Mouse (Mus musculus) right cerebral cortex, adult 18-20 months (tissue): ENCODE measurements around the gene Setdb1.
A peak's percentile ranks its signal among the peaks of the same experiment; 100 is the strongest.

Experiments used
- DNase-seq: peaks from one replicate; pipeline ENCODE4 v3.0.0; 2022; ENCODE audit warnings: mixed read lengths

Setdb1 gene

GRCm38 (mm10) chr3:95318548-95318947 lies 38.5 kb downstream of the Setdb1 start:
- no peak for DNase-seq

GRCm38 (mm10) chr3:95317414-95318080 lies 39.5 kb downstream of the Setdb1 start:
- peak; percentile 65 for DNase-seq

- no peak for DNase-seq
Measured at GRCm38 (mm10) chr3:95315844-95316550, 41.0 kb downstream of the Setdb1 start.

GRCm38 (mm10) chr3:95315094-95315843 lies 41.7 kb downstream of the Setdb1 start:
- DNase-seq, result peak; percentile 66

GRCm38 (mm10) chr3:95314486-95315093 lies 42.4 kb downstream of the Setdb1 start, which contains the start of gene Cers2:
Gene Cers2 (plus strand): TSS chr3:95314791.
- no peak for DNase-seq

GRCm38 (mm10) chr3:95314075-95314474 lies 42.9 kb downstream of the Setdb1 start:
- no peak for DNase-seq

- DNase-seq, result no peak
Measured at GRCm38 (mm10) chr3:95313476-95313875, 43.5 kb downstream of the Setdb1 start.

- no peak for DNase-seq
Measured at GRCm38 (mm10) chr3:95312623-95313022, 44.4 kb downstream of the Setdb1 start.

GRCm38 (mm10) chr3:95310968-95311882 lies 45.8 kb downstream of the Setdb1 start:
- peak; percentile 60 for DNase-seq

- DNase-seq, result no peak
Measured at GRCm38 (mm10) chr3:95310496-95310895, 46.5 kb downstream of the Setdb1 start.

GRCm38 (mm10) chr3:95307100-95307499 lies 49.9 kb downstream of the Setdb1 start, which contains the start of gene Anxa9:
Gene Anxa9 (minus strand): TSS chr3:95307176.
- DNase-seq, result no peak

- DNase-seq, result no peak
Measured at GRCm38 (mm10) chr3:95306244-95306643, 50.8 kb downstream of the Setdb1 start.

GRCm38 (mm10) chr3:95301204-95301796 lies 55.7 kb downstream of the Setdb1 start:
- DNase-seq, result no peak

GRCm38 (mm10) chr3:95298018-95298417 lies 59.0 kb downstream of the Setdb1 start:
- DNase-seq, result no peak

- no peak for DNase-seq
Measured at GRCm38 (mm10) chr3:95296103-95296469, 60.9 kb downstream of the Setdb1 start.

GRCm38 (mm10) chr3:95295321-95296102 lies 61.5 kb downstream of the Setdb1 start:
- DNase-seq, result no peak

GRCm38 (mm10) chr3:95294718-95295117 lies 62.3 kb downstream of the Setdb1 start:
- DNase-seq, result no peak

- DNase-seq, result no peak
Measured at GRCm38 (mm10) chr3:95294316-95294715, 62.7 kb downstream of the Setdb1 start.

GRCm38 (mm10) chr3:95293537-95293936 lies 63.5 kb downstream of the Setdb1 start:
- DNase-seq, result no peak

- no peak for DNase-seq
Measured at GRCm38 (mm10) chr3:95292899-95293298, 64.1 kb downstream of the Setdb1 start.

GRCm38 (mm10) chr3:95291041-95291440 lies 66.0 kb downstream of the Setdb1 start:
- no peak for DNase-seq
